Mouse (Mus musculus) gastrocnemius, postnatal 14 days (tissue): ENCODE measurements at regions not wholly inside any gene's neighbourhood (a gene's known extent, or its start where the extent isn't known, plus 50 kb on each side); places are given as distances from the start of the nearest gene placed in this dataset.

Experiments used
- DNase-seq: peaks from one replicate; pipeline ENCODE4 v3.0.0; 2021; ENCODE audit warnings: mixed read lengths
- intact Hi-C: fragments of 180-260 bp; cut with DNase I; formaldehyde crosslinking; loops from one replicate; pipeline ENCODE4 v1.15.1; 2025; ENCODE audit warnings: low total_unique reads

DNA sequence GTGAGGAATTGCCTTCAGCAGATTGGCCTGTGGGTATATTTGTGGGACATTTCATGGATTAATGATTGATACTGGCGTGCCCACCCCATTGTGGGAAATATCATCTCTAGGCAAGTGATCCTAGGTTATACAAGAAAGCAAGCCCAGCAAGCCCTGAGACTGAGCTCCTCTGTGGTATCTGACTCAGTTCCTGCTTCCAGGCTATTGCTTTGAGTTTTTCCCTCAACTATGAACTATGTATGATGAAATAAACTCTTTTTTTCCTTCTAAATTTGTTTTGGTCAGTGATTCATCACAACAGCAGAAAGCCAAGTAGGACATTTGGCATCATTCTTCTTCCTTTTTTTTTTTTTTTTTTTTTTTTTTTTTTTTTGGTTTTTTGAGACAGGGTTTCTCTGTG is 119.8 kb downstream of the Tbr1 start:
- intact Hi-C loops = no loop called here
- DNase-seq = no peak

DNA sequence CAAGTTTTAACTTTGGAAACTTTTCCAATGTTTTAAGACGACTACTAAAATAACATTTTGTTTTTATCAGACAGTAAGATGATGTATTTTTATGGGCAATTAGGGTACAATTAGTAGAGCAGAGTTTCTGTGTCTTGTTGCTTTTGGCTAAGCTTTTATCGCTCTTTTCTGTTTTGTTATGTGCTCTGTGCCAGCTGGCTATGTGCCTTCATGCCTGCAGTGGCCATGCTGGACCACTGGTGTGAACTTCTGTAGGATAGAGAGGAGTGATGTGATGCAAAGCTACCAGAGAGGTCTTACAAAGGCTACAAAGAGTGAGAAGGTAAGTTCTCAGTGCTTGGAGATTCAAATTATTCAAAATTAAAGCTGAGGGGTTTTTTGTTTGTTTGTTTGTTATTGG is 108.0 kb upstream of the Slc4a10 start:
- DNase-seq = no peak
- intact Hi-C loops = no loop called here

DNA sequence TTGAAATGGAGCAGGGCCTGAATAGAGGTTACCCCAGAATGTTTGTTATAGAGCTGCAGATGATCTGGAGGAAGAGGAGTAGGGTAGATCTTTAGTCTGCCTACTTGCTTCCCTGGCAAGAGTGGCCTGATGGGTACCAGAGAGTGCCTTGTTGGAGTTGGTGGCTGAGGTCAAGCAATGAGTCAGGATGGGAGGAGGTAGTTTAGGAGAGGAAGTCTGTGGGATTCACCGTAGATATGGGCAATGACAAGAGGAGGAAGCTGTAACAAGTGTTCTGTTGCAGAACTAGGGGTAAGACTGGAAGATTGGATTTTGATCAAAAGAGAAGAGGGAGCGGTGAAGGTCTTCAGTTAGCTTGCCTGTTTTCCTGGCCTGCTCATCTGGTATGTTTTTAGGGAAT is 80.3 kb upstream of the Slc4a10 start:
- no peak for DNase-seq
- intact Hi-C loops = loop anchor here (10.0 kb wide), 1 partner anchor 321 kb away; no protein-coding TSS in a partner anchor

DNA sequence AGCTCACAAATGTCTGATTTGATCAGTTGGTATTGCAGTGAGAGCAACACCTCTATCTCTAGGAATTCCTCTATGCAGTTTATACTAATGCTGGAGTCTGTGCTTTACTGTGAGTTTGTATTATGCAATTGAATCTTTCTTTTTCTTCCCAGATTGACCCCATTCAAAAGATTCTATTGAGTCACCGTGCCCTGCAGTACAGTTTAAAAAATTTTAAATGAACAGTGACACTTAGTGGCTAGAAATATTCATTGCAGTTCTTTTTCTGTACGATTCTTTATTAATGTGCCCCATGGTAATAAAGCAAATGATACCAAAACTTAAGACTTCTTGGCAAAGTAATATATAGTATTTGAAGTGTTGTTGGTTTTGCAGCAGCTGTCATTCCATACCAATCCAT is 78.5 kb upstream of the Slc4a10 start:
- no peak for DNase-seq
- intact Hi-C loops = loop anchor here (10.0 kb wide), 1 partner anchor 323 kb away; no protein-coding TSS in a partner anchor

DNA sequence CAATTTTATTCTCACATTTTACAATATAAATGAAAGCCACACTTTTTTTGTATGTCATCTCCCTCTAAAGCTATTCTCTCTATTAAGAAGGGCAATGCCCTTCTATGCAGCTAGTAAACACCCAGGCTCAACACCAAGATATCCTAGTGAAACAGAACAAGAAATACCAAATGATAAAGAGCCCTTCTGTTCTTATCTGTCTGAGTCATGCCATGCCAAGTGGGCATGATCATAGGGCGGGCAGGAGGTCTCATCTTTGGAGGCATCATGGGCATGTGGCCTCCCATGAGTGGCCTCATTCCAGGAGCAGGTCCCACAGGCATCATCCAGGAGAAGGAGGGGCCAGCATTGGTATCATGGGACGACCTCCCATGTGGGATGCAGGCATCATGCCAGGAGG is 76.2 kb upstream of the Slc4a10 start:
- DNase-seq = no peak
- intact Hi-C loops = loop anchor here (10.0 kb wide), 2 partner anchors 305 to 475 kb away; no protein-coding TSS in a partner anchor

DNA sequence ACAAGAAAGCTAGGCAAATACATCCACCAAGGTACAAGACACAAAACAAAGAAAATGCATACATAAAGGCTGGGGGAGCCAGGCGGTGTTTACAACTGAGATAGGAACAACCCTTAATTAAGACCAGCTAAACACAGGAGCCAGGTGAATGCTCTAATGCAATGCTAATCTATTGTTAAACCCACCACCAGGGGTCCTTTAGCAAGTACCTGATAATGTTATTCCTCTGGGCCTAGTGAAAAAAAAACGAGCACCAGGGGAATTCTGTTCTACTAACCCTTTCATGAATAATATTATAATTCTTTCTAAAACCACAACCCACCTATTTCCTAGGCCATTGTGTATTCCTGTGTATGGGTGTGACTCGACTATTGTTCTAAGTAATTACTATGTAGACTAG is 61.5 kb upstream of the Slc4a10 start:
- intact Hi-C loops = no loop called here
- DNase-seq = no peak

DNA sequence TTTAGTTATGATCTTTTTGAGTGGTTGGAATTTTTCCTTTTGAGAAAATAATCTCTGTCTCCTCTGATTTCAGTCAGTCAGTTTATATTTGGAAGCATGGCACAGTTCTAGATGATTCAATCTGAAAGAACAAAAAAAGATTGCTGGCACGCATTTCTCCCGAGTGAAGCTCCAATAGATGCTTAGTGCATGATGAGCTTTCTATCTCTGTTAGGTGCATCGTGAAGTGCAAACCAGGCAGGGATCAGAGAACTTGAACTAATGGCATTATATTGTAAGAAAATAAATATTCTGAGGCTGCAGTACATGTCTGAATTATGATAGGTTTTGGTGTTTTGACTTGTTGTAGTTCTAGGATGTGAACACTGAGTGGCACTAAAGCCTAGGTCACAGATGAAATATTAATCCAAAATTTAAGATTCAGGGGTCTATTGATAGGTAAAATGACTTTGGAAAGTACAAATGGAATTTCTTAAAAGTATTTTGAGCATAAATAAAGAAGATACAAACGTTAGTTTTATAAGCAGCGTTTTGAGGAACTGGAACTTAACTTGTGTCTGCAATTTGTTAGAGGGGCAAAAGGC is 59.2 kb upstream of the Slc4a10 start:
- DNase-seq = no peak
- intact Hi-C loops = no loop called here
